Mouse (Mus musculus) kidney, postnatal 14 days (tissue): ENCODE measurements around the gene Krt27.

Experiments used
- DNase-seq: peaks from one replicate; pipeline ENCODE4 v3.0.0; 2022; ENCODE audit warnings: mixed read lengths

The Krt27 gene

DNA sequence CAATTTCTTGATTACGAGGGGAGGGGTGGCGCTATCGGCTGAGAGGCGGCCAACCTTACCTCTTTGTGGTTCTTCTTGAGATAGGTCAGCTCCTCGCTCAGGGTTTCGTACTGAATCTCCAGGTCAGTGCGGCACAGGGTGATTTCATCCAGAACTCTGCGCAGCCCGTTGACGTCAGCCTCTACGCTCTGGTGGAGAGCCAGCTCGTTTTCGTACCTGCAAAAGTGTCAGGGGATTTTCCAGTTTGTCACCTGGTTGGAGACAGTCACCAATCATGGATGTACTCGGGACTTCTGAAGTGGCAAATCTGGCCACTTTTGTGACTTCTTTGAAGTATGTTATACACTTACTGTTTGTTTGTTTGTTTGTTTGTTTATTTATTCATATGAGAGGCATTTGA lies 29.8 kb downstream of the Krt27 start:
- no peak for DNase-seq

DNA sequence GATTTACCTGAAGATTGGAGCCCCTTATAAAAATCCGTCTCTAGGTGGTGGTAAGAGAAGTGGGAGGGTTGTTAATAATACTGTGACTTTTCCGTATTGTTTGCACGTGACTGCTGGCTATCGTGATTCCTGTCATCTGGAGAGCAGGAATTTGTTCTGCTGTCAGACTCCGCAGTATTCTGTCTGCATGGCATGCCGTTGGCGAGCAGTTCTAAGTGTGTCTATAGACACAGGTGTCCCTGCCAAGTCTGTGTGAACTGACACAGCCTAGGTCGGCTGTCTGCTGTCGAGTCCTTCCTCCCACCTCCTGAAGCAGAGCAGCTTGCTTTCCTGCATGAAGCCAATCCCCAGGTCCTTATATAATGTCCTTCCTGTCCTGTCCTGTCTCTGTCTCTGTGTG lies 31.8 kb downstream of the Krt27 start:
- DNase-seq = no peak

- no peak for DNase-seq
Observed at GRCm38 (mm10) chr11:99316543-99316942, 34.4 kb downstream of the Krt27 start.

DNA sequence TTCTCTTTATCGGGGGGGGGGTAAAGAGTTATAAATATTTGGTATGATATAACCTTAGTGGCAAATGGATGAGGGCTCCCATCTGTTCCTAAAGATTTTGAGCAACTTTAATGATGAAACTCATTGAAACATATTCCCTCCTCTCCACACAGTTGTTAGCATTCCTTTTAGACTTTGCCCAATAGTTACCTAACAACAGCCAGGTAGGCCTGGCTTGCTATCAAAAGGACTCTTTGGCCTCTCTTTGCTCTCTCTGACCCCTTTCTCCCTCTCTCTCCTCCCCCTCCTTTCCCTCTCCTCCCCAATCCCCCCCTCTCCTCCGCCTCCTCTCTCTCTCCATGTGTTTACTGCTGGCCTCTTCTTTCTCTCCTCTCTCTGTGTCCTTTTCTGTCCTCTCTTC lies 36.3 kb downstream of the Krt27 start:
- no peak for DNase-seq

GRCm38 (mm10) chr11:99310882-99311281 lies 40.0 kb downstream of the Krt27 start:
- peak; percentile 21 for DNase-seq

GRCm38 (mm10) chr11:99307579-99307978 lies 43.3 kb downstream of the Krt27 start:
- DNase-seq = peak; percentile 67
